Mouse (Mus musculus) heart, postnatal 0 days (tissue): ENCODE measurements around the gene Asb16.

Experiments
- CTCF ChIP-seq: IDR thresholded peaks from 2 replicates; pipeline ENCODE4 v1.5.1; 2016; ENCODE audit warnings: antibody characterized with exemption, control low read depth, low read depth
- EP300 ChIP-seq: IDR thresholded peaks from 2 replicates; pipeline ENCODE4 v1.6.1; 2016; ENCODE audit warnings: antibody characterized with exemption, low read depth

GRCm38 (mm10) chr11:102227270-102228190 is 41.0 kb upstream of the Asb16 start:
- TF ChIP-seq CTCF (no peak), EP300 (no peak)
